Comparison of ENCODE assay signal across 10 mouse cellular contexts in genomic region chr11:48779450-48779849, GRCm38 (mm10). TPM values are rescaled to one million over a fixed set of nuclear protein-coding genes. Genes with fewer than 3 reads are reported as not detected.
DNase-seq lines count a peak whose midpoint lies in the region; ATAC-seq and TF ChIP-seq lines count a peak whose summit lies in the region.
"Had no signal": no experiment of that assay in that cellular context is flagged by ENCODE, and none has a peak within 500 bp of the region (broad histone marks: within the 10 kb centered on the region; RNA-seq: fewer than 3 reads in every experiment).

No protein-coding gene starts in this region.

- TF ChIP-seq EP300 in liver, postnatal 0 days (IDR thresholded peaks at IDR 0.05; ENCODE audit: low read depth): no peak

- no peak overlapping the region for H3K27ac ChIP-seq in liver, postnatal 0 days (ENCODE audit: low read depth)
- H3K27ac ChIP-seq: embryonic facial prominence, embryonic 12.5 days; limb, embryonic 12.5 days had no signal

- TF ChIP-seq CTCF in liver, postnatal 0 days (IDR thresholded peaks at IDR 0.05; ENCODE audit: low read depth): peak; percentile 70

- no peak for ATAC-seq in liver, postnatal 0 days
- ATAC-seq in erythroid progenitor cell, adult 5-6 weeks (replicated peaks; ENCODE audit: low FRiP score, poor library complexity, severe bottlenecking): no peak

- no peak overlapping the region for H3K4me3 ChIP-seq in liver, postnatal 0 days (ENCODE audit: low read depth, low read length)
- H3K4me3 ChIP-seq: embryonic facial prominence, embryonic 12.5 days; limb, embryonic 12.5 days had no signal

- no peaks in the 10 kb centered on the region for H3K36me3 ChIP-seq in liver, postnatal 0 days (replicated peaks; ENCODE audit: insufficient read depth, low read length)
- H3K36me3 ChIP-seq: embryonic facial prominence, embryonic 12.5 days; limb, embryonic 12.5 days had no signal

- peak; percentile 42 for DNase-seq in heart, postnatal 4 days
- no peak for DNase-seq in heart, adult 8-10 months (ENCODE audit: low spot score)
- peak; percentile 66 for DNase-seq in B cell, adult 2 months
- peak; percentile 63 for DNase-seq in NIH3T3 (ENCODE audit: low read depth)
- no peak for DNase-seq in liver, postnatal 0 days
- no peak for DNase-seq in right cerebral cortex, postnatal 14 days
- DNase-seq in urinary bladder, postnatal 25 days (ENCODE audit: low spot score): no peak

- no peaks in the 10 kb centered on the region for H3K9me3 ChIP-seq in liver, postnatal 0 days (ENCODE audit: low read length)
- H3K9me3 ChIP-seq: embryonic facial prominence, embryonic 12.5 days; limb, embryonic 12.5 days had no signal

- H3K27me3 ChIP-seq in liver, postnatal 0 days (ENCODE audit: insufficient read depth, low read length): no peaks in the 10 kb centered on the region
- H3K27me3 ChIP-seq: embryonic facial prominence, embryonic 12.5 days had no signal

- no peak overlapping the region for H3K4me2 ChIP-seq in liver, postnatal 0 days (ENCODE audit: low read depth, low read length)
- H3K4me2 ChIP-seq: embryonic facial prominence, embryonic 12.5 days; limb, embryonic 12.5 days had no signal

- H3K9ac ChIP-seq in liver, postnatal 0 days (replicated peaks): no peak overlapping the region
- H3K9ac ChIP-seq: embryonic facial prominence, embryonic 12.5 days; limb, embryonic 12.5 days had no signal

- H3K4me1 ChIP-seq in liver, postnatal 0 days (ENCODE audit: insufficient read depth): no peaks in the 10 kb centered on the region
- H3K4me1 ChIP-seq: embryonic facial prominence, embryonic 12.5 days had no signal

- WGBS in liver, postnatal 0 days (ENCODE audit: insufficient replicate concordance): 34% methylated on average over 7 of the region's 7 CpGs

RNA-seq across cellular contexts. Expression of gene Rack1, which starts 20.7 kb away (rescaled TPM):
- total RNA-seq in heart, postnatal 4 days (2021): 100 to 1,000 TPM; 642 to 663 TPM
- 100 to 1,000 TPM; 385 to 495 (median 425) TPM for total RNA-seq in heart, adult 8-10 months (2022)
- polyA plus RNA-seq in liver, postnatal 0 days (2015; fragmentation: Nextera tagmentation; extraction: Ambion mirVana): 397 and 398 TPM in 2 replicates
- total RNA-seq in erythroid progenitor cell, adult 5-6 weeks (2015; ENCODE audit: low replicate concordance): 648 and 827 TPM in 2 replicates
- total RNA-seq in erythroid progenitor cell, adult 5-6 weeks (2017; ENCODE audit: low replicate concordance): 220 and 369 TPM in 2 replicates

RNA-seq across cellular contexts. Expression of gene Trim41, which starts 37.7 kb away (rescaled TPM):
- total RNA-seq in heart, postnatal 4 days (2021): 10 to 100 TPM; 36.0 to 40.1 TPM
- 10 to 100 TPM; 22.2 to 28.9 (median 23.8) TPM for total RNA-seq in heart, adult 8-10 months (2022)
- polyA plus RNA-seq in liver, postnatal 0 days (2015; fragmentation: Nextera tagmentation; extraction: Ambion mirVana): 2.2 and 2.3 TPM in 2 replicates
- total RNA-seq in erythroid progenitor cell, adult 5-6 weeks (2015; ENCODE audit: low replicate concordance): 8.8 and 10.1 TPM in 2 replicates
- 17.5 and 41.5 TPM in 2 replicates for total RNA-seq in erythroid progenitor cell, adult 5-6 weeks (2017; ENCODE audit: low replicate concordance)

RNA-seq across cellular contexts. Expression of gene Trim7, which starts 46.5 kb away (rescaled TPM):
- 1 to 10 TPM; 5.3 to 5.5 TPM for total RNA-seq in heart, postnatal 4 days (2021)
- 10 to 100 TPM; 15.6 to 31.7 (median 17.5) TPM for total RNA-seq in heart, adult 8-10 months (2022)
- polyA plus RNA-seq in liver, postnatal 0 days (2015; fragmentation: Nextera tagmentation; extraction: Ambion mirVana): 0.48 and 0.52 TPM in 2 replicates
- 0.42 TPM in 1 of 2 replicates, not detected in the other for total RNA-seq in erythroid progenitor cell, adult 5-6 weeks (2015; ENCODE audit: low replicate concordance)
- 1.0 TPM in 1 of 2 replicates, not detected in the other for total RNA-seq in erythroid progenitor cell, adult 5-6 weeks (2017; ENCODE audit: low replicate concordance)

RNA-seq across cellular contexts. Expression of gene Gm12184, which starts 47.0 kb away (rescaled TPM):
- 1 to 10 TPM; 4.8 to 5.1 TPM for total RNA-seq in heart, postnatal 4 days (2021)
- 1 to 10 TPM; 1.6 to 5.4 (median 3.7) TPM for total RNA-seq in heart, adult 8-10 months (2022)
- 4.9 and 5.0 TPM in 2 replicates for polyA plus RNA-seq in liver, postnatal 0 days (2015; fragmentation: Nextera tagmentation; extraction: Ambion mirVana)
- 2.9 TPM in 1 of 2 replicates, not detected in the other for total RNA-seq in erythroid progenitor cell, adult 5-6 weeks (2015; ENCODE audit: low replicate concordance)
- total RNA-seq in erythroid progenitor cell, adult 5-6 weeks (2017; ENCODE audit: low replicate concordance): 9.6 TPM in 1 of 2 replicates, not detected in the other

Comparison
In these comparisons a context has a peak if more than half of its experiments do, and no peak if none do; other contexts are left out.
1. DNase-seq: peak in heart, postnatal 4 days (single experiment), B cell, adult 2 months (2 of 2) and NIH3T3 (single experiment); none in heart, adult 8-10 months (single experiment), liver, postnatal 0 days (single experiment), right cerebral cortex, postnatal 14 days (single experiment) and urinary bladder, postnatal 25 days (single experiment).